Mouse (Mus musculus) brain, adult 10 weeks (tissue): ENCODE measurements around the gene 4930590J08Rik. TPM values are rescaled to one million over a fixed set of nuclear protein-coding genes. Genes with fewer than 3 reads are reported as not detected.

Experiments used
- polyA plus RNA-seq: library from polyadenylated mRNA; stranded (reverse); fragments of 350-450 nt; fragmentation: Illumina TruSeq; extraction: RNeasy Lipid Tissue Mini Kit (QIAGEN cat#74804); gene quantifications from one replicate; pipeline ENCODE4 v1.2.3, GENCODE M21; 2015; ENCODE audit warnings: low read depth, low replicate concordance

Gene 4930590J08Rik
- 1.8 TPM for polyA plus RNA-seq

DNA sequence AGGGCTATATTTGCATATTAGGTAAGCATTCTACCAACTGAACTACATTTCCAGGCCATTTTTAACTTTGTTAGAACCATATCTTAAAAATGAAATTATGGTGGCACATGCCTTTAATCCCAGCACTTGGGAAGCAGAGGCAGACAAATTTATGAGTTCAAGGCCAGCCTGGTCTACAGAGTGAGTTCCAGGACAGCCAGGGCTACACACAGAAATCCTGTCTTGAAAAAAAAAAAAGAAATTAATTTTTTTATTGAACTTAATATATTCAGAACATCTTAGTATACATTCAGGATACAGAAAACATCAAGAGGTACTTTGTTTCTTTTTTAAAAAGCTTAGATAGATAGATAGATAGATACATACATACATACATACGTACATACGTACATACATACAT is at the start of gene 4930590J08Rik:
4930590J08Rik (plus strand) TSS at position 301 of the 400 bp plus-strand sequence.

DNA sequence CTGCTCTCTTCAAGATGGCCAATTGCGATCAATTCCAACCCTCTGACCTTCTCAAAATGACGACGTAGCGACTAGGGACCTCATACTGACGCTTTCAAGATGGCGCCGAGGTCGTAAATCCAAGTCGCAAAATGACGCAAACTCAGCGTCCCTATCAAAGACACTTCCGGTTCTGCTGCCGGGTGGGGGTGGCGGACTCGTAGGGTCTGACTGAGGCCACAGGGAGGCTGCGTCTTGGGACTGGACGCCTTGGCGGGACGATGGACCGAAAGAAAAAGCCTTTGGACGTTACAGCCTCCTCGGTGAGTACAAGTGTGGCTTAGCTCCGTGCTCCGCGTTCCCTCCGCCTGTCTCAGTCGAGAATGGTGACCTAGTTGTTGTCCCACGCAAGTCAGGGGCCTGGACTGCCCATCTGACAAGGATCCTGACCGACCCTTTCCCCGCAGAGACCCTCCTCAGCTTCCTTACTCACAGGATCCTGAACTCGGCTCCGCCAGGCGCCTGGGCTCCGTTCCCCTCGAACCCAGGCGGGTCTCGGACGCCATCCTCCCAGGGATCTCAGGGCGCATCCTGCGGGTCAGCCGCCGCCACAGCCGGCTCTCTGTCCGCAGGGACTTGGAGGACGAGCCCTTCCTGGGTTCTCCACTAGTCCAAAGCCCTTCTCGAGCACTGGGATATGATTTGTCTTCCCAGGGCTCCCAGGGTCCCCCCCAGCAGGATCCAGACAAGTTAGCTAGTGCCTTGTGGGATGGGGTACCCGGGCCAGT is 24.5 kb upstream of the 4930590J08Rik start, which contains the start of gene Ccdc174:
Ccdc174 (plus strand) TSS at position 169 of the 767 bp plus-strand sequence.

DNA sequence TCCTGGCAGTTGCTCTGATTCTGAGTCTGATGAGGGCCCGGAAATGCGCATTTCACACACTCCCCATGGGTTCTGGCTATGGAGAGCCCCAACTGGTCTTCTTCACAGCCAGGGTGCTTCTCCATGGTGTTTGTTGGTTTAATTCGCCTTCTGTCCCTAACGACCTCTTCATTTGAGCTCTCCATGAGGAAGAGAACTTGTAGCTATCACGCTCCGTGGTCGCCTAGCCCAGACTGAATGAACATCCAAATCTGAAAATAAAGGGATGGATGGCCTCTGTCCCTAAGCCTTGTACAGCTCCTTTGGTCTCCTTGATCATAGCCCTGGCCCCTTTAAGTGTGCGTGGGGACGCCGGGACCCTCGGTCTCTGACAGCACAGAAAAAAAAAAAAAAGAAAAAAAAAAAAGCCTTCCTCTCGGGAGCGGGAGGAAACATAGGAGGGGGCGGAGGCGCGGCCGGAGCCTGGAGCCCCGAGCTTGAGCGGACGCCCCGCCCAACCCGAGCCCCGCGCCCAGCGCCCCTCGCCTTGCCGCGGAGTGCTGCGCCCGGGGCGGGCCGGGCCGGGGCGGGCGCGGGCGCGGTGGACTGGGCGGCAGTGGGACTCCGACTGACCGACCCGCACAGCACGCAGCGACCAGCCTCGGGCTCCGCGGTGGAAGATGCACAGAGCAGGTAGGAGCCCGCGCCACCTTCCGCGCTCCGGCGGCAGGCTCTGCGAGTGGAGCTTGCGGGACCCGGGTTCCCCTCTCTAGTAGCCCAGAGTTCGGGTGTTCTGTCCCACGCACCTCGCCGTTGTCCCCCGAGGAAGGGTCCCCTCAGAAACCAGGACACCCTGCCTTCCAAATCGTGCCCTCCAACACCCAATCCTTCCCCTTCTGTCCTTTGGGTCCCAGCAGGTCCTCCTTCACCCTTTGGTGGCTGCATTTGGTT is 76.0 kb downstream of the 4930590J08Rik start, which contains the start of gene Fgd5:
Fgd5 (plus strand) TSS at position 508 of the 930 bp plus-strand sequence.

Other genes with a start within 250 kb of the 4930590J08Rik start
- 66.0 TPM for gene Slc6a6, start 218.8 kb upstream of the 4930590J08Rik start, polyA plus RNA-seq
- gene Grip2, start 75.6 kb upstream of the 4930590J08Rik start, polyA plus RNA-seq = 15.3 TPM
- gene Ccdc174, start 24.8 kb upstream of the 4930590J08Rik start, polyA plus RNA-seq = 29.4 TPM
- gene Fgd5, start 76.1 kb downstream of the 4930590J08Rik start, polyA plus RNA-seq = 4.9 TPM
- 51.5 TPM for gene Nr2c2, start 188.6 kb downstream of the 4930590J08Rik start, polyA plus RNA-seq